Mouse (Mus musculus) gastrocnemius, postnatal 10 days (tissue): ENCODE data around the gene Tmem184a. TPM values are rescaled to one million over a fixed set of nuclear protein-coding genes. Genes with fewer than 3 reads are reported as not detected.
A peak's percentile ranks its signal among the peaks of the same experiment; 100 is the strongest.

Source experiments
- DNase-seq: peaks from one replicate; pipeline ENCODE4 v3.0.0; 2021; ENCODE audit warnings: mixed read lengths
- microRNA-seq, 2 experiments: library from miRNA; unstranded; fragments of <30 nt; microRNA quantifications; one replicate each; pipeline ENCODE4 v1.2.0; 2021
- total RNA-seq, 2 experiments: library from RNA; stranded (reverse); gene quantifications; 2 replicates each; pipeline ENCODE4 v1.2.3; 2021

Gene Tmem184a
- total RNA-seq, 2 experiments from 2014 or later, result 0.32 to 0.52 TPM

- no peak for DNase-seq
These were observed 26.8 kb downstream of the Tmem184a start for GRCm38 (mm10) chr5:139792966-139793337.

- no peak for DNase-seq
These were observed 27.4 kb downstream of the Tmem184a start for GRCm38 (mm10) chr5:139792159-139792775.

- peak; percentile 99 for DNase-seq
These were observed 28.2 kb downstream of the Tmem184a start, which contains the start of gene Mafk for GRCm38 (mm10) chr5:139791227-139792158. TSS of gene Mafk (plus strand) at chr5:139791513.

- no peak for DNase-seq
These were observed 30.3 kb downstream of the Tmem184a start for GRCm38 (mm10) chr5:139789466-139789865.

- no peak for DNase-seq
These were observed 38.3 kb downstream of the Tmem184a start for GRCm38 (mm10) chr5:139781406-139781805.

GRCm38 (mm10) chr5:139776966-139777365 lies 42.8 kb downstream of the Tmem184a start:
- DNase-seq, result no peak

- peak; percentile 97 for DNase-seq
These were observed 44.3 kb downstream of the Tmem184a start, which contains the start of gene Ints1 for GRCm38 (mm10) chr5:139775216-139775926. TSS of gene Ints1 (minus strand) at chr5:139775674.

GRCm38 (mm10) chr5:139768216-139768615 lies 51.5 kb downstream of the Tmem184a start:
- DNase-seq, result no peak

- DNase-seq, result no peak
These were observed 55.4 kb downstream of the Tmem184a start for GRCm38 (mm10) chr5:139764296-139764695.

GRCm38 (mm10) chr5:139758096-139758495 lies 61.6 kb downstream of the Tmem184a start:
- no peak for DNase-seq

GRCm38 (mm10) chr5:139756586-139756985 lies 63.1 kb downstream of the Tmem184a start:
- no peak for DNase-seq

- no peak for DNase-seq
These were observed 63.6 kb downstream of the Tmem184a start for GRCm38 (mm10) chr5:139756135-139756534.

- DNase-seq, result peak; percentile 66
These were observed 65.0 kb downstream of the Tmem184a start for GRCm38 (mm10) chr5:139754753-139755152.

Small RNA genes lying within 50 kb of the gene (microRNA-seq; reads per million reads assigned to microRNA genes)
- gene Mir7037, result 0 to 0.50 reads per million in 2 experiments

Other genes with a start within 250 kb of the Tmem184a start
- gene Micall2, start 83.6 kb downstream of the Tmem184a start, total RNA-seq, result 1 to 10 TPM; 3.8 to 5.7 TPM
- gene Ints1, start 44.2 kb downstream of the Tmem184a start, total RNA-seq, result 10 to 100 TPM; 36.4 to 36.7 TPM
- gene Mafk, start 28.4 kb downstream of the Tmem184a start, total RNA-seq, result 1 to 10 TPM; 8.8 to 9.6 TPM
- gene Gm26938, start 6.5 kb upstream of the Tmem184a start, total RNA-seq, result not detected
- gene Psmg3, start 7.0 kb upstream of the Tmem184a start, total RNA-seq, result 10 to 100 TPM in 1 of 2 experiments, 1 to 10 TPM in 1; 9.6 to 10.2 TPM
- gene Elfn1, start 88.0 kb upstream of the Tmem184a start, total RNA-seq, result 1 to 10 TPM in 1 of 2 experiments, under 1 TPM in 1; 0.99 to 1.0 TPM